Mouse (Mus musculus) monocyte, adult 59 days (primary cell): Measurements from ENCODE around the gene Cage1. TPM values are rescaled to one million over a fixed set of nuclear protein-coding genes. Genes with fewer than 3 reads are reported as not detected.

Experiments
- total RNA-seq, 2 experiments: library from RNA; stranded (reverse); gene quantifications; one replicate each; pipeline ENCODE4 v1.2.4; 2023

Gene Cage1
- 1 to 10 TPM; 1.1 to 2.4 TPM for total RNA-seq

GRCm38 (mm10) chr13:38037044-38037687 is at the start of gene Cage1:
Gene Cage1 (minus strand): TSS chr13:38037069.

GRCm38 (mm10) chr13:38036343-38037043 is 376 bp downstream of the Cage1 start, which contains the start of gene Riok1:
Gene Riok1 (plus strand): TSS chr13:38036995.

GRCm38 (mm10) chr13:37993704-37994404 is 43.0 kb downstream of the Cage1 start, which contains the start of gene Ssr1:
Gene Ssr1 (minus strand): TSS chr13:37994217.

Other genes starting within 250 kb of the Cage1 start
- 100 to 1,000 TPM; 103 to 104 TPM for gene Ssr1, start 42.9 kb downstream of the Cage1 start, total RNA-seq
- gene Riok1, start 74 bp downstream of the Cage1 start, total RNA-seq = 10 to 100 TPM; 53.3 to 54.0 TPM
- gene Dsp, start 114.2 kb upstream of the Cage1 start, total RNA-seq = not detected
- 10 to 100 TPM; 28.8 to 35.6 TPM for gene Snrnp48, start 167.9 kb upstream of the Cage1 start, total RNA-seq